Mouse (Mus musculus): ENCODE results near the gene Uhmk1.

GRCm38 (mm10) chr1:170190225-170190624 is 25.0 kb downstream of the Uhmk1 start:
- TF ChIP-seq CTCF (IDR thresholded peaks at IDR 0.05; ENCODE audit: borderline replicate concordance, extremely low read depth, insufficient read depth, insufficient read length) (no peak), POLR2A (IDR thresholded peaks at IDR 0.05; ENCODE audit: borderline replicate concordance, extremely low read depth, insufficient read depth, insufficient read length, poor library complexity, severe bottlenecking) (no peak)
